Mouse (Mus musculus): ENCODE measurements at regions not wholly inside any gene's neighbourhood (a gene's known extent, or its start where the extent isn't known, plus 50 kb on each side); places are given as distances from the start of the nearest gene placed in this dataset.

DNA sequence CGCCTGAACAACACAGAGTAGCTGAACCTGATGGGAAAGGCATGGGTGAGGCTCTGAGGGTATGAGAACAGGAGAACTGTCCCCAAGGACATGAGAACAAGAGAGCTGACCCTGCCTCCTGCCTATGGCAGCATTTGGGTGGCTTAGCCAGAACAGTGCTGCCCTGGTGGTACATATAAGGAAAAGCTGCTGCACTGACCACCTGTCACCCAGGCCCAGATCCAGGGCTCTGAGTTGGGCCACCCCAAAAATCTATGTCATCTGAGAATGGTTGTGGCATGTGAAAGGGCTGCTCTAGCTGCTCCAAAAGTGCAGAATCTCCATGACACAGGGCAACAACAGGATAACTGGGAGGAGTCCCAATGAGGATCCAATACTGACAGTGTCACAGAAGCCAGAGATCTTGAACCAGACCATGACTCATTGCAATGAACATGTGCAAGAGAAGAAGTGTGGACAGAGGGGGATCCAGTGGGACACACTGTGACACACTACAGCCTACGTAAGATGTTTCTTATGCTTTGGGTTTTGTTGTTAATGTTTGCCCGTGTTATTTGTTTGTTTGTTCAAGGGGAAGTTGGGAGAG lies 58.5 kb upstream of the Galnt15 start:
- H3K27ac ChIP-seq: no peak overlapping the region
- no peak overlapping the region for H3K4me3 ChIP-seq
- intact Hi-C loops (cut with DNase I): no loop called here
- DNase-seq (ENCODE audit: extremely low spot score in 1 of 2, low spot score in 2 of 2): no peak
- TF ChIP-seq CTCF (IDR thresholded peaks at IDR 0.05): no peak

- TF ChIP-seq CTCF (IDR thresholded peaks at IDR 0.05): no peak
- Histone ChIP-seq H3K4me3 (no peak overlapping the region), H3K27ac (no peak overlapping the region)
- intact Hi-C loops (cut with DNase I): no loop called here
- no peak for DNase-seq (ENCODE audit: extremely low spot score in 1 of 2, low spot score in 2 of 2)
These were observed 57.9 kb upstream of the Galnt15 start for GRCm38 (mm10) chr14:31970851-31971250.

DNA sequence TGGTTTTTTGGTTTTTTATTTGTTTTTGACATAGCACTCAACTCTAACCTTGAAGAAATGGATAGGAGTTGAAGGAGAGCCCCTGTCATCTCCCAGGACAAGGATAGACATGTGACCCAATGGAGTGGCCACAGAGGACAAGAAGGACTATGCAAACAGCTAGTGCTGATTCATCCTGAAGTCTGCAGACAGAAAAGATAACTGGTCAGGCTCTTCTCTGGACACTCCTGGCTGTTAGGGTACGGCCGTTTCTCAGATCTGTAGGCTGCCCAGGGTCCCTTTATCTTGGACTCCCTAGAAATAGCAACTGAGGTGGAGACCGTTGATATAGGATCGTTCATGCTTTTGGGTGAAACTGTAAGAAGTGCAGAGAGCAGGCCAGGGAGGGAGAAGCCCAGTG lies 55.1 kb upstream of the Galnt15 start:
- no peak overlapping the region for H3K27ac ChIP-seq
- no peak for TF ChIP-seq CTCF (IDR thresholded peaks at IDR 0.05)
- no peak for DNase-seq (ENCODE audit: extremely low spot score in 1 of 2, low spot score in 2 of 2)
- H3K4me3 ChIP-seq: no peak overlapping the region
- intact Hi-C loops (cut with DNase I): no loop called here

DNA sequence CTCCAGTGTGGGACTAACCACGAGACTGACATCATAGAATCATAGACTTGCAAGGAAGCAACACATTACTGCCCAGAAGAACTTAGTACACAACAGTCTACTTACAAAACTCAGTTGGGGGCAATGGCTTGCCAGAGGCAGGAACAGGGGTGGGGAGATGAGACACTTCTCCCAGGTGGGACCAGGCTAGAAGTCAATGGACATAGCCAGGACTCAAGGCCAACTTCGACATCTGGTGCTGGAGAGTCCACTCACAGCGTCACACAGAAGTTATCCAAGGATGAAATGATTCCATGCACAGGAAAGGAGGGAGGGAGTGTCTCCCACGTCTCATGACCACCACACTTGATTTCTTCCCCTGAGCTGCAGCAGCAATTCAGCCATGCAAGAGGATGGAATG lies 50.6 kb upstream of the Galnt15 start:
- no peak for DNase-seq (ENCODE audit: extremely low spot score in 1 of 2, low spot score in 2 of 2)
- Histone ChIP-seq H3K4me3 (no peak overlapping the region), H3K27ac (no peak overlapping the region)
- intact Hi-C loops (cut with DNase I): no loop called here
- TF ChIP-seq CTCF (IDR thresholded peaks at IDR 0.05): no peak

DNA sequence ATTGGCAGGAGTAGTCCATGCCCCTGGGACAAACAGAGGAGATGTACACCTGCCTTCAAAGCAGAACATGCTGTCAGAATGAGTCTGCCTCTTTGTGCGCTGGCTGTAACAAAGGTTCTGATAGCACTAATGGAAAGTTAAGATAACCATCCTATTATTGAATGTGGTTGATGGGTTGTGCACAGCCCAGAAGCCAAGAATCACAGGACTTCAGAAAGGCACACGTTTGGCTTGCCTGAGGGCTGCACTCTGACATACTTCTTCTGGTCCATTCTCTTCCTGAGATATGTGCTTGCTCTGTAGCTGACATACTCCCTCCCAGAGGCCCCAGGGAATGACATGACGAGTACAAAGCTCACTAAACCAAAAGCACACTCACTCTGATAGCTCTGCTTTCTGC lies 50.1 kb upstream of the Galnt15 start:
- intact Hi-C loops (cut with DNase I): no loop called here

More for the DNA sequence above, 50.1 kb upstream of the Galnt15 start:
- TF ChIP-seq CTCF (IDR thresholded peaks at IDR 0.05): no peak
- no peak overlapping the region for H3K4me3 ChIP-seq
- DNase-seq (ENCODE audit: extremely low spot score in 1 of 2, low spot score in 2 of 2): no peak
- no peak overlapping the region for H3K27ac ChIP-seq
